Mouse (Mus musculus) embryonic facial prominence, embryonic 15.5 days (tissue): ENCODE results near the gene Cyp4f18. TPM values are rescaled to one million over a fixed set of nuclear protein-coding genes. Genes with fewer than 3 reads are reported as not detected.
A peak's percentile ranks its signal among the peaks of the same experiment; 100 is the strongest.

Source experiments
- ATAC-seq: fragments of 200-750 bp; cut with Nextera tagmentation; 2 replicates; pipeline ENCODE4 v1.8.0; 2017; ENCODE audit warnings: low read depth, moderate TSS enrichment; ENCODE audit not compliant: insufficient number of reproducible peaks, low FRiP score, low TSS enrichment
- H3K27ac ChIP-seq: fragments of 300-500 bp; sonication (generic); replicated peaks from 2 replicates; pipeline ENCODE4 v1.5.1; 2015; ENCODE audit warnings: mild to moderate bottlenecking, inconsistent platforms
- H3K27me3 ChIP-seq: fragments of 300-500 bp; sonication (generic); 2 replicates; pipeline ENCODE4 v1.6.1; 2015; ENCODE audit warnings: inconsistent platforms
- H3K36me3 ChIP-seq: fragments of 300-500 bp; sonication (generic); 2 replicates; pipeline ENCODE4 v1.6.1; 2015; ENCODE audit warnings: mild to moderate bottlenecking, inconsistent platforms
- H3K4me1 ChIP-seq: fragments of 300-500 bp; sonication (generic); 2 replicates; pipeline ENCODE4 v1.6.1; 2015; ENCODE audit warnings: inconsistent platforms
- H3K4me2 ChIP-seq: fragments of 300-500 bp; sonication (generic); replicated peaks from 2 replicates; pipeline ENCODE4 v1.6.1; 2015; ENCODE audit warnings: mild to moderate bottlenecking, inconsistent platforms
- H3K4me3 ChIP-seq: fragments of 300-500 bp; sonication (generic); replicated peaks from 2 replicates; pipeline ENCODE4 v1.5.1; 2015; ENCODE audit warnings: mild to moderate bottlenecking, inconsistent platforms
- H3K9ac ChIP-seq: fragments of 300-500 bp; sonication (generic); 2 replicates; pipeline ENCODE4 v1.6.1; 2015; ENCODE audit warnings: inconsistent platforms
- H3K9me3 ChIP-seq: fragments of 300-500 bp; sonication (generic); replicated peaks from 2 replicates; pipeline ENCODE4 v1.6.1; 2016; ENCODE audit warnings: inconsistent platforms
- WGBS: fragments of 180-500 bp; shearing (Covaris S2); methylation state at CpG from one replicate; pipeline ENCODE4 v1.1.7; 2015; 5-methylcytosine and 5-hydroxymethylcytosine counted together
- polyA plus RNA-seq: library from polyadenylated mRNA; unstranded; fragments of >200 nt; fragmentation: Nextera tagmentation; extraction: Ambion mirVana; gene quantifications from 2 replicates; pipeline ENCODE4 v1.2.1, GENCODE M21; 2015

Cyp4f18 gene
- polyA plus RNA-seq, 1 experiment from 2014 or later: 1.5 TPM

DNA sequence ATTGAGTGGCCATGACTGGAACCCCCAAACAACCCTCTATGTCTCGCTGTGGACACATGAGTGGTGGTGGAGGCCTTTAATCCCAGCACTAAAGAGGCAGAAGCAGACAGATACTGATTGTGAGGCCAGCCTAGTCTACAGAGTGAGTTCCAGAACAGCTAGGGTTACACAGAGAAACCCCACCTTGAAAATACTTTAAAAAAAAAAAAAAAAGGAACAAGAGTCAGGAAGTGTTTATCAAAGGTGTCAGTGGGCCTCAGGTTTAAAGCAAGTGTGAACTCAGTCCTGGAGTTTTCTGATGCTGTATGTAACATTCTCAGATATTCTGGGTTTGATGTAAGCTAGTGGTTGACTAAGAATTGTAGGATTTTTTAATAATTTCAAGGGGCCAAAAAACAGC, 56.9 kb downstream of the Cyp4f18 start:
- H3K4me2 ChIP-seq: no peak overlapping the region
- 0 out of 2 replicates have a peak, but pooled peaks cover 14% of the 10 kb centered on the region for H3K9me3 ChIP-seq
- H3K27me3 ChIP-seq: no peaks in the 10 kb centered on the region
- no peak overlapping the region for H3K4me3 ChIP-seq
- H3K27ac ChIP-seq: no peak overlapping the region
- no peak for ATAC-seq
- H3K4me1 ChIP-seq: peaks cover 15% of the 10 kb centered on the region; the same call in 1 of the 2 replicates
- 94% methylated on average over 1 of the region's 1 CpGs for WGBS
- no peak overlapping the region for H3K9ac ChIP-seq
- peaks cover 9% of the 10 kb centered on the region for H3K36me3 ChIP-seq

DNA sequence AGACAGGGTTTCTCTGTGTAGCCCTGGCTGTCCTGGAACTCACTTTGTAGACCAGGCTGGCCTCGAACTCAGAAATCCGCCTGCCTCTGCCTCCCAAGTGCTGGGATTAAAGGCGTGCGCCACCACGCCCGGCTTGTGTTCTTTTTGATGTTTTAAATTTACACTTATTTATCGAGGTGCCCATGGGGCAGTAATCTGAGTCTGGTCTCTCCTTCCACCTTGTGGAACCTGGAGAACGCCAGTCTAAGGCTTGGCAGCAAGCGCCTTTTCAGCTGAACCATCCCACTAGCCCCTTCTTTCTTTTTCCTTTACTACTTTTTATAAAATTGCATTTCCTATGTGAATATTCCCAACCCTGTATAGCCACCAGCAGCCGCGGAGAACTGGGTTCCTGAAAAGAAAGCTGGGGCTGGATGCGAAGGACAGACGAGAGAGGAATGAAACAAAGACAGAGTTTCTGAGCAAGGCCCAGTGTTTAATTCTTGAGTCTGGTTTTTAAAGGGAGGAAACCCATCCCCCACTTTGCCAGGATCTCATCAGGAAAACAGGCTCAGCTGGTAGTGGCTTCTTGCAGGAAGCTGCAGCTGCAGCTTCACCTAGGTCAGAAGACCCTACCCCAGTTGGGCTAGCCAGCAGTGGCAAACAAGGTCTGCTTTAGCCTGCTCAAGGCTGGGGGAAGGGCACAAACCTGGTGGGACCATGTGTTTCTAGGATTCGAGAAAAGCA, 57.8 kb downstream of the Cyp4f18 start:
- H3K4me2 ChIP-seq: peak overlapping the region; percentile 64
- no peak for ATAC-seq
- peak overlapping the region; percentile 83 for H3K4me3 ChIP-seq
- H3K36me3 ChIP-seq: peaks cover 9% of the 10 kb centered on the region
- no peak overlapping the region for H3K27ac ChIP-seq
- peak overlapping the region; percentile 54; the same call in 1 of the 2 replicates for H3K9ac ChIP-seq
- peaks cover 15% of the 10 kb centered on the region; the same call in 1 of the 2 replicates for H3K4me1 ChIP-seq
- WGBS: 30% methylated on average over 14 of the region's 14 CpGs
- 0 out of 2 replicates have a peak, but pooled peaks cover 14% of the 10 kb centered on the region for H3K9me3 ChIP-seq
- H3K27me3 ChIP-seq: no peaks in the 10 kb centered on the region

DNA sequence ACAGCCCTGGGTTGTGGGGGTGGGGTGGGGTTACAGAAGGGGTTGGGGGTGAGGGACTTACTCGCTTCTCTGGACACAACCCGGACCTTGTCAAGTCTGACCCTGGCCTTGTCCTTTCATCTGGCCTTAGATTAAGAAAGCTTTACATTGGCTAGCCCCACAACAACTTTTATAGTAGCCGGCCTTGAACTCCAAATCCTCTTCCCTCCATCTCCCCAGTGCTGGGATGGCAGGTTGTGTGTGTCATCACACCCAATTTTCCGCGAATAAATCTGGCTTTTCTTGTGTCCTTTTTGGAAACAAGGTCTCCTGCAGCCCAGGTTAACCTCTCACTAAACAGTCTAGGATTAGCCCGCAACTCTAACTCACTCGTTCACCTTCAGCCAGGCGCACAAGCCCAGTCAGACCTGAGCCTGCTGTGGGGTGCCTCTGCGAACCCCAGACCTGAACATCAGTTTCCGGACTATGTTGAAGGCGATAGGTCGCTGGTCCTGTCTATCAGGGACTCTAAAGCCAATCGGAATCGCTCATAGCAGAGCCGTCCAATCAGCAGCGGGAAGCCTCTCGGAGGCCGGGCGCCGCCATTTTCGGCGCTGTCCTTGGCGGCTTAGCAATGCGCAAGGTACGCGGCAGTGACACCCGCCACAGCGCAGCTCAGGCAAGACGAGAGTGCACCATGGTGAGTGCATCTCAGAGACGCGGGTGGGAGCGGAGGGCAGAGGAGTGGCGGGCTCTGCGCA, 58.8 kb downstream of the Cyp4f18 start, which contains the start of gene Zfp961:
TSS of gene Zfp961 (plus strand) at position 557 of the 740 bp plus-strand sequence.
- 3% methylated on average over 34 of the region's 34 CpGs for WGBS
- ATAC-seq: peak; percentile 100

DNA sequence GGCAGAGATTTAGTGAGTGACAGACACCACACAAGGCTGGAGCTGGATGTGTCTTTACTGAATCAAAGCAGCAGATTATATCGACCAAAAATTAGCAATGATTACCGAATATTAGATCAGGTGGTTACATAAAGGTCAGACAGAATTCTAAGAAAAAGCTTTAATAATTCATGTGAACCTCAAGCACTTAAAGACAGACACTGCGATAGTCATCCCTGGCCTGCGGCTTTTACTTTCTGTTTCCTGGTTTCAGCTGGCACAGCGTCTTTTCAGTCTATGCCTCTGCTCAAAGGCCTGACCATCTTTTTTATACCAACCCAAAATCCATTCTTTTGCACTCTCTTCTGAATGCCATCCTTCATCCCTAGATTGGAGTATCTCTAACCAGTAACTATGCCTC, 60.8 kb downstream of the Cyp4f18 start:
- Histone ChIP-seq H3K4me1 (peaks cover 15% of the 10 kb centered on the region; the same call in 1 of the 2 replicates), H3K4me2 (no peak overlapping the region), H3K36me3 (no peaks in the 10 kb centered on the region), H3K9me3 (no peaks in the 10 kb centered on the region), H3K27me3 (0 out of 2 replicates have a peak, but pooled peaks cover 7% of the 10 kb centered on the region), H3K9ac (no peak overlapping the region), H3K27ac (no peak overlapping the region), H3K4me3 (no peak overlapping the region)
- 91% methylated on average over 5 of the region's 5 CpGs for WGBS
- ATAC-seq: no peak

More for the DNA sequence above, 58.8 kb downstream of the Cyp4f18 start, which contains the start of gene Zfp961:
- Histone ChIP-seq H3K4me1 (peaks cover 15% of the 10 kb centered on the region; the same call in 1 of the 2 replicates), H3K9me3 (0 out of 2 replicates have a peak, but pooled peaks cover 14% of the 10 kb centered on the region), H3K9ac (peak within 1 kb of the TSS; percentile 54), H3K27ac (peak within 1 kb of the TSS; percentile 90), H3K4me3 (peak within 1 kb of the TSS; percentile 83), H3K36me3 (peaks cover 9% of the 10 kb centered on the region), H3K4me2 (peak within 1 kb of the TSS; percentile 64), H3K27me3 (no peaks in the 10 kb centered on the region)

DNA sequence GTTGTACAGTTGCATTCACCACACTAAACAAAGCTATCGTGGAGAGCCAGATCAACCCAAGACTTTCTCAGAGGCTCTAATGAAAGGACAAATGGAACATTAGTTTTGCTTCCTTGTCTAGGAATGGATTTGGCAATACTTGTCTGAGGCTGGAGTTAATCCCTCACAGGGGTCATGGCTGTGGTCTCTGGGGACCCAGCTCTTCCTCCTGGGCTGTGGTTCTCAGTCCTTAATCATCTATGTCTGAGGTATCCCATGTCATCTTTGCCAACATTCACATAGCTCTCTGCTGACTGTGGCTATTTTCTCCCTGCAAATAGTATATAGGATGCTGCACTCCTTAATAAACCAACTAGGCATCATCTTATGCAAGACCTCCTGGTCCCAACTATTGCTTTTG, 67.7 kb downstream of the Cyp4f18 start:
- no peak overlapping the region for H3K4me3 ChIP-seq
- H3K36me3 ChIP-seq: no peaks in the 10 kb centered on the region
- H3K27me3 ChIP-seq: 0 out of 2 replicates have a peak, but pooled peaks cover 7% of the 10 kb centered on the region
- ATAC-seq: no peak
- no peak overlapping the region for H3K27ac ChIP-seq
- no peaks in the 10 kb centered on the region for H3K9me3 ChIP-seq
- H3K4me1 ChIP-seq: no peaks in the 10 kb centered on the region
- 81% methylated on average over 1 of the region's 1 CpGs for WGBS
- H3K9ac ChIP-seq: no peak overlapping the region
- H3K4me2 ChIP-seq: no peak overlapping the region

DNA sequence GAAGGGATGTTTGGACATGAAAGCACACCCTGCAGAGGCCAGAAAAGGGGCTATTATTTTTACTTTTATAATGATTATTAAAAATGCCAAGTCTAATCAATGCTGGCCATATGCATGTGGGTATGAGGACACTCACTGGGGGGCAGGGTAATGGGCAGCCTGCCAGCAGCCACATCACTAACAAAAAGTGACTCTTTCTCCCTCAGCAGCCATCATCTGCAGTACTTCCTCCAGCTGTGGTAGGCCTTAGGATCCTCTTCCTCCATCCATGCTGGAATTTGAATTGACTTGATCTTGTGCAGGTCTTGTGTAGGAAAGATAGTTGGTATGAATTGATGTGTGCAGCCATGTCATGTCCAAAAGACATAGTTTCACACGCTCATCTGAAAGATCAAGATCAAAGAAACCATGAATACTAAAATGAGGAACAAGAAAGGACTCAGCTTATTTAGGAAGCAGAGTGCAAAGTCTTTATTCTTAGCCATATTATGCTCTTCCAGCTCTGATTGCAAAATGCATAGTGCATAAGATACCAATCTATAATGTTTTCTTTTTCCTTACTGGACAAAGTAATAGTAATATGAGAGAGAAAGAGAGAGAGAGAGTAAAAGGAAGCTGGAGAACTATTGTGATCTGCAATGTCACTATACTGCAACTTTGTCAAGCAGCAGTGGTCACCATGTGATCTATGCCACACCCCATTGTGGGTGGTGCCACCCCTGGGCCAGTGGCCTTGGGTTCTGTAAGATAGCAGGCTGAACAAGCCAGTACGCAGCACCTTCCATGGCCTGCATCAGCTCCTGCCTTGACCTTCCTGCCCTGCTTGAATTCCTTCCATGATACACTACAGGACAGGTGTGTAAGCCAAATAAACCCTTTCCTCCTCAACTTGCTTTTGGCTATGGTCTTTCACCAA, 68.9 kb downstream of the Cyp4f18 start:
- ATAC-seq: no peak
- Histone ChIP-seq H3K9ac (no peak overlapping the region), H3K27me3 (0 out of 2 replicates have a peak, but pooled peaks cover 7% of the 10 kb centered on the region), H3K4me3 (no peak overlapping the region), H3K36me3 (no peaks in the 10 kb centered on the region), H3K9me3 (no peaks in the 10 kb centered on the region), H3K4me1 (no peaks in the 10 kb centered on the region), H3K27ac (no peak overlapping the region), H3K4me2 (no peak overlapping the region)
- 78% methylated on average over 2 of the region's 2 CpGs for WGBS

Other genes starting within 250 kb of the Cyp4f18 start
- 5.4 and 8.6 TPM in 2 replicates for gene Zfp709, start 127.6 kb downstream of the Cyp4f18 start, polyA plus RNA-seq
- 6.3 and 7.0 TPM in 2 replicates for gene Zfp882, start 101.0 kb downstream of the Cyp4f18 start, polyA plus RNA-seq
- 22.1 and 23.1 TPM in 2 replicates for gene Zfp617, start 101.0 kb downstream of the Cyp4f18 start, polyA plus RNA-seq
- 13.6 and 15.0 TPM in 2 replicates for gene Zfp961, start 58.6 kb downstream of the Cyp4f18 start, polyA plus RNA-seq
- gene Olfr372, start 31.6 kb upstream of the Cyp4f18 start, polyA plus RNA-seq: not detected in 2 replicates
- 0.17 TPM in 1 of 2 replicates, not detected in the other for gene Olfr373, start 73.6 kb upstream of the Cyp4f18 start, polyA plus RNA-seq
- gene Olfr374, start 97.4 kb upstream of the Cyp4f18 start, polyA plus RNA-seq: 0.08 TPM in 1 of 2 replicates, not detected in the other
- gene Tpm4, start 125.3 kb upstream of the Cyp4f18 start, polyA plus RNA-seq: 600 and 613 TPM in 2 replicates
- gene Rab8a, start 151.6 kb upstream of the Cyp4f18 start, polyA plus RNA-seq: 113 and 116 TPM in 2 replicates
- gene Hsh2d, start 180.0 kb upstream of the Cyp4f18 start, polyA plus RNA-seq: 0.26 TPM in 1 of 2 replicates, not detected in the other
- gene Cib3, start 203.2 kb upstream of the Cyp4f18 start, polyA plus RNA-seq: 0.31 TPM in 1 of 2 replicates, not detected in the other
- gene Gm11034, start 204.0 kb upstream of the Cyp4f18 start, polyA plus RNA-seq: not detected in 2 replicates
- gene Fam32a, start 210.1 kb upstream of the Cyp4f18 start, polyA plus RNA-seq: 71.0 and 72.1 TPM in 2 replicates
- gene Ap1m1, start 230.4 kb upstream of the Cyp4f18 start, polyA plus RNA-seq: 109 and 112 TPM in 2 replicates